Mouse (Mus musculus): ENCODE measurements around the gene Rgs1. TPM values are rescaled to one million over a fixed set of nuclear protein-coding genes. Genes with fewer than 3 reads are reported as not detected.
A peak's percentile ranks its signal among the peaks of the same experiment; 100 is the strongest.

Gene Rgs1
- total RNA-seq (2014; fragmentation: Nextera tagmentation) = 3.8 and 4.0 TPM in 2 replicates
- 65.3 and 73.3 TPM in 2 replicates for total RNA-seq (2017)

GRCm38 (mm10) chr1:144248923-144249322, at the start of gene Rgs1:
Gene Rgs1, minus strand, starts transcription at chr1:144249242.
- ATAC-seq (replicated peaks; ENCODE audit: poor library complexity, severe bottlenecking) = peak; percentile 98

GRCm38 (mm10) chr1:144283020-144284014, 34.3 kb upstream of the Rgs1 start:
- peak; percentile 83 for ATAC-seq (replicated peaks; ENCODE audit: poor library complexity, severe bottlenecking)

- ATAC-seq (replicated peaks; ENCODE audit: poor library complexity, severe bottlenecking) = no peak
These were observed 31.0 kb upstream of the Rgs1 start for GRCm38 (mm10) chr1:144280056-144280455.

GRCm38 (mm10) chr1:144272991-144273390, 23.9 kb upstream of the Rgs1 start:
- no peak for ATAC-seq (replicated peaks; ENCODE audit: poor library complexity, severe bottlenecking)

GRCm38 (mm10) chr1:144269112-144269511, 20.1 kb upstream of the Rgs1 start:
- ATAC-seq (replicated peaks; ENCODE audit: poor library complexity, severe bottlenecking) = no peak

GRCm38 (mm10) chr1:144267471-144268470, 18.7 kb upstream of the Rgs1 start:
- peak; percentile 66 for ATAC-seq (replicated peaks; ENCODE audit: poor library complexity, severe bottlenecking)

GRCm38 (mm10) chr1:144264000-144264399, 15.0 kb upstream of the Rgs1 start:
- no peak for ATAC-seq (replicated peaks; ENCODE audit: poor library complexity, severe bottlenecking)

GRCm38 (mm10) chr1:144262008-144262407, 13.0 kb upstream of the Rgs1 start:
- no peak for ATAC-seq (replicated peaks; ENCODE audit: poor library complexity, severe bottlenecking)

GRCm38 (mm10) chr1:144258779-144259178, 9.7 kb upstream of the Rgs1 start:
- ATAC-seq (replicated peaks; ENCODE audit: poor library complexity, severe bottlenecking) = no peak

GRCm38 (mm10) chr1:144256556-144257331, 7.7 kb upstream of the Rgs1 start:
- peak; percentile 44; the same call in 1 of the 2 replicates for ATAC-seq (replicated peaks; ENCODE audit: poor library complexity, severe bottlenecking)

GRCm38 (mm10) chr1:144248206-144248605, 836 bp downstream of the Rgs1 start:
- no peak for ATAC-seq (replicated peaks; ENCODE audit: poor library complexity, severe bottlenecking)

GRCm38 (mm10) chr1:144247382-144247781, 1.7 kb downstream of the Rgs1 start:
- no peak for ATAC-seq (replicated peaks; ENCODE audit: poor library complexity, severe bottlenecking)

- ATAC-seq (replicated peaks; ENCODE audit: poor library complexity, severe bottlenecking) = peak; percentile 88
These were observed 5.5 kb downstream of the Rgs1 start for GRCm38 (mm10) chr1:144243511-144243910.

- no peak for ATAC-seq (replicated peaks; ENCODE audit: poor library complexity, severe bottlenecking)
These were observed 9.8 kb downstream of the Rgs1 start for GRCm38 (mm10) chr1:144239195-144239594.

- peak; percentile 93 for ATAC-seq (replicated peaks; ENCODE audit: poor library complexity, severe bottlenecking)
These were observed 33.8 kb downstream of the Rgs1 start for GRCm38 (mm10) chr1:144215230-144215629.

GRCm38 (mm10) chr1:144210912-144211311, 38.1 kb downstream of the Rgs1 start:
- no peak for ATAC-seq (replicated peaks; ENCODE audit: poor library complexity, severe bottlenecking)

GRCm38 (mm10) chr1:144206281-144207061, 42.6 kb downstream of the Rgs1 start:
- ATAC-seq (replicated peaks; ENCODE audit: poor library complexity, severe bottlenecking) = peak; percentile 33; the same call in 1 of the 2 replicates

GRCm38 (mm10) chr1:144204766-144205165, 44.3 kb downstream of the Rgs1 start:
- ATAC-seq (replicated peaks; ENCODE audit: poor library complexity, severe bottlenecking) = peak; percentile 16; the same call in 1 of the 2 replicates

- ATAC-seq (replicated peaks; ENCODE audit: poor library complexity, severe bottlenecking) = peak; percentile 36
These were observed 46.1 kb downstream of the Rgs1 start for GRCm38 (mm10) chr1:144202939-144203338.

Data from granulocyte monocyte progenitor cell, adult 5-6 weeks (primary cell).